Mouse (Mus musculus): ENCODE data around the gene Gm49395.
A peak's percentile ranks its signal among the peaks of the same experiment; 100 is the strongest.

Gm49395 gene

GRCm38 (mm10) chr13:114987668-114988067, 114.1 kb downstream of the Gm49395 start:
- no peak for DNase-seq (ENCODE audit: low read depth)

- DNase-seq (ENCODE audit: low read depth), result peak; percentile 10
Measured at GRCm38 (mm10) chr13:114987161-114987560, 114.6 kb downstream of the Gm49395 start.
